Mouse (Mus musculus) ZHBTc4 (cell line): ENCODE measurements around the gene Tm4sf19.
A peak's percentile ranks its signal among the peaks of the same experiment; 100 is the strongest.
"Not testable (repeated sequence)": the region's sequence is repeated elsewhere in the genome, so short reads cannot be mapped to it uniquely, and the experiment has no call there.

Source experiments
- DNase-seq: peaks from one replicate; pipeline ENCODE4 v3.0.0-alpha.2; 2011; ENCODE audit warnings: low read depth, low spot score

Tm4sf19 gene

GRCm38 (mm10) chr16:32430474-32431046 is 30.3 kb downstream of the Tm4sf19 start, which contains the start of gene Pcyt1a:
Gene Pcyt1a, plus strand, starts transcription at chr16:32430921.
- peak; percentile 96 for DNase-seq

GRCm38 (mm10) chr16:32431047-32431591 is 30.8 kb downstream of the Tm4sf19 start:
- DNase-seq: peak; percentile 41

GRCm38 (mm10) chr16:32431926-32432325 is 31.6 kb downstream of the Tm4sf19 start:
- no peak for DNase-seq

- DNase-seq: no peak
Observed at GRCm38 (mm10) chr16:32433138-32433537, 32.8 kb downstream of the Tm4sf19 start.

- DNase-seq: no peak
Observed at GRCm38 (mm10) chr16:32434066-32434465, 33.8 kb downstream of the Tm4sf19 start.

GRCm38 (mm10) chr16:32434691-32435090 is 34.4 kb downstream of the Tm4sf19 start:
- no peak for DNase-seq

GRCm38 (mm10) chr16:32436657-32437056 is 36.4 kb downstream of the Tm4sf19 start:
- no peak for DNase-seq

- no peak for DNase-seq
Observed at GRCm38 (mm10) chr16:32437266-32437665, 37.0 kb downstream of the Tm4sf19 start.

- no peak for DNase-seq
Observed at GRCm38 (mm10) chr16:32441432-32441831, 41.1 kb downstream of the Tm4sf19 start.

- DNase-seq: not testable (repeated sequence)
Observed at GRCm38 (mm10) chr16:32444615-32445014, 44.3 kb downstream of the Tm4sf19 start.

- peak; percentile 21 for DNase-seq
Observed at GRCm38 (mm10) chr16:32445558-32445957, 45.3 kb downstream of the Tm4sf19 start.

- DNase-seq: no peak
Observed at GRCm38 (mm10) chr16:32446563-32447138, 46.3 kb downstream of the Tm4sf19 start.

- peak; percentile 24 for DNase-seq
Observed at GRCm38 (mm10) chr16:32449665-32450064, 49.4 kb downstream of the Tm4sf19 start.

GRCm38 (mm10) chr16:32450133-32450532 is 49.8 kb downstream of the Tm4sf19 start:
- no peak for DNase-seq

- DNase-seq: no peak
Observed at GRCm38 (mm10) chr16:32453102-32453501, 52.8 kb downstream of the Tm4sf19 start.

- DNase-seq: no peak
Observed at GRCm38 (mm10) chr16:32454646-32455045, 54.3 kb downstream of the Tm4sf19 start.

- DNase-seq: no peak
Observed at GRCm38 (mm10) chr16:32456086-32456485, 55.8 kb downstream of the Tm4sf19 start.

- no peak for DNase-seq
Observed at GRCm38 (mm10) chr16:32456761-32457160, 56.5 kb downstream of the Tm4sf19 start.
